Mouse (Mus musculus) left cerebral cortex, postnatal 25 days (tissue): ENCODE measurements at regions not wholly inside any gene's neighbourhood (a gene's known extent, or its start where the extent isn't known, plus 50 kb on each side); places are given as distances from the start of the nearest gene placed in this dataset.

Experiments
- DNase-seq, 2 experiments: peaks; one replicate each; pipeline ENCODE4 v3.0.0; 2022; ENCODE audit warnings: low spot score in 2 of 2, mixed read lengths in 1 of 2
- intact Hi-C: fragments of 180-260 bp; cut with DNase I; formaldehyde crosslinking; loops from one replicate; pipeline ENCODE4 v1.15.1; 2025

DNA sequence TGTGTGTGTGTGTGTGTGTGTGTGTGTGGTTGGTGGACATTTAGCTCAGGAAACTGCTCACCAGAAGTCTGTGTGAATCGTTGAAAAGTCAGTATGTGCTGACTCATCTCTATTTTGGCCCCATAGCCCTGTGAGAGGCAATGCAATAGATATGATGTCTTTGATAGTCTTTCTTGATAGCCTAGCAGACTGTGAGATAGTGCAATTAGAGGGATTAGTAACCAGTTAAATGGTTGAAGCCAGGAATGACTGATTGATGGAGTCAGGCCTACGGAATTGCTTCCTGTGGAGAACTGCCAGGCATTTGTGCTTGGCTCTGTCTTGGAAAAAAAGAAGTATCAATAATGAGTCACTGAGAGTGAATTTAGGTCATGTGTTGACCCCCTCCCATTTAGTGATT, 256.2 kb downstream of the Kcnrg start:
- no peak for DNase-seq
- intact Hi-C loops = no loop called here

DNA sequence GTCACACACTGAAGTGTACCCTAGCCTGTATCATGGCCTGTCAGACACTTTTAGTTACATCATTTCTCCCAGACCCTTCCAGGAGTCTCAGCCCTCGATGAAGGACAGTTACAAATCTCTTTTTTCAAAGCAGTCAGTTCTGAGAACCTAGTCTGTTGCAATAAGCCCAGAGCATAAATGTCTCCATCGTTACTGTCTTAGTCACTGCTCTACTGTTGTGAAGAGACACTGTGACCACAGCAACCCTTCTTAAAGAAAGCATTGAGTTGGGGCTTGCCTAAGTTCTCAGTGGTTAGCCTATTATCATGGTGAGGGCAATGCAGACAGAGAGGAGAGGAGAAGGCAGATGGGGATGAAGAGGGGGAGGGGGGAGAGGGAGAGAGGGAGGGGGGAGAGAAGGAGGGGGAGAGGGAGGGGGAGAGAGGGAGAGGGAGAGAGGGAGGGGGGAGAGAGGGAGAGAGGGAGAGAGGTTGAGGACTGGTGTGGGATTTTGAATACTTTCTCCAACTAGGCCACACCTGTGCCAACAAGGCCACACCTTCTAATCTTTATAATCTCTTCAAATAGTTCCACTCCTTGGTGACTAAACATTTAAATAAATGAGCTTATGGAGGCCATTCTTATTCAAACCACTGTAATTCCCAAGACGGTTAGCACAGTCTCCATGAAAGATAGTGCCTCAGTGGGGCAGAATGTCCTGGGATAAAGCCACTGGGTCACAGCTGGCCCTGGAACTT, 259.4 kb downstream of the Kcnrg start:
- intact Hi-C loops = no loop called here
- DNase-seq = no peak

DNA sequence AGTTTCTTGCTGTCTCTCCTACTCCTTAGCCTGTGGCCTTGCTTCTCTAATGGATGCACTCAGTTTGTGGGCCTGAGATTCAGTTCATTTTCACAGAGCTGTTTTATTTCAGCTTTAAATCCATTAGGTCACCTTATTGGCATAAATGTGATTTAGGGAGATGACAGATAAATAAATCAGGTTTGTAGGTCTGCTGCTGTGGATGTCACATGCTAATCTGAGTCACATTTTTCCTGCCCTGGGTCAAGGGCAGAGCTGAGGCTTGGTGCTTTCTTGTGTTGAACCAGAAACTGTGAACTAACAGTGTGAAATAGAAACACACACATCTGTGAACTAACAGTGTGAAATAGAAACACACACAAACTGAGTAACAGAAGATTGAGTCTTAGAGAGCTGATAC, 266.9 kb downstream of the Kcnrg start:
- DNase-seq = no peak
- intact Hi-C loops = no loop called here

DNA sequence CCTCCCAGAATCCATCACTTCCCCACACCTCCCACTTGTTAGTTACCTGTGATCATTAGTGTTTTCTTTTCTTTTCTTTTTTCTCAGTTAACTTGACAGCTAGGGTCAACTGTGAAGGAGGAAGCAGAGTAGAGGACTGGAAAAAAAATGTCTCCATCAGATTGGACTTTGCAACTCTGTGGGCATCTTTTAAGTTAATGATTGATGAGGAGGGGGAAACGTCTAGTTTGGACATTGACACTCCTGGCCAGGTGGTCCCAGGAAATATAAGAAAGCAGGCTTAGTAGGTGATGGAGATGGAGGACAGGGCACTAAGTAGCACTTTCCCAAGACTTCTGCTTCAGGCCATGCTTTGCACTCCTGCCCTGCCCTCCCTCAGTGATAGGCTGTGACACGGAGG, 272.2 kb downstream of the Kcnrg start:
- intact Hi-C loops = no loop called here
- DNase-seq = no peak

DNA sequence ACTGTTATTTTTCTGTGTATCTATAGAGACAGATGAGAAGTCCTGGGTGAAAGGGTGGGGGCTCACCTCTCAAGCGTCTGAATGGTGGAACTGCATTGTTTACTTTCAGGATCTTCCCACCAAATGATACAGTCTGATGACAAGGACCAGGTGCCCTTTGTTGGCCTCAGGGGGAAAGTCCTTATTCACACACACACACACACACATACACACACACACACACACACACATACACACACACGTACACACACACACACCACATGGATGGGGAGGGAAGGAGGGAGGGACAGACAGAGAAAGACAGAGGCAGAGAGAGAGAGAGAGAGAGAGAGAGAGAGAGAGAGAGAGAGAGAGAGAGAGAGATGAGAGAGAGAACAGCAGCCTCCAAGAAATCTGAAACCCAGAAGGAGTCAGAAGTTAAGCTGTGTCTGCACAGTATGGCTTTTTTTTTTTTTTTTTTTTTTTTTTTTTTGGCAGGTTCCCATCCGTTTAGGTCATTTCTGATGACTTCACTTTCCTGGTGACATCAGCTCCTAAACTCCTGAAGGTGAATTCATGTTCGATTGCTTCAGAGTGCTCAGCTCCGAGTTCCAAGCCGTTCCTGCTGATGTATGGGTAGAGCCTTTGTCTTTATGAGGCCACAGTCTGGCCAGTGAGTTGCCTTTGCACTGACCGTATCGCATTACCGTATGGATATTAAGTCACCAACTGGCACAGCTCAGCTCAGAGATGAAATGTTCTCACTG, 273.4 kb downstream of the Kcnrg start:
- intact Hi-C loops = no loop called here
- no peak for DNase-seq

DNA sequence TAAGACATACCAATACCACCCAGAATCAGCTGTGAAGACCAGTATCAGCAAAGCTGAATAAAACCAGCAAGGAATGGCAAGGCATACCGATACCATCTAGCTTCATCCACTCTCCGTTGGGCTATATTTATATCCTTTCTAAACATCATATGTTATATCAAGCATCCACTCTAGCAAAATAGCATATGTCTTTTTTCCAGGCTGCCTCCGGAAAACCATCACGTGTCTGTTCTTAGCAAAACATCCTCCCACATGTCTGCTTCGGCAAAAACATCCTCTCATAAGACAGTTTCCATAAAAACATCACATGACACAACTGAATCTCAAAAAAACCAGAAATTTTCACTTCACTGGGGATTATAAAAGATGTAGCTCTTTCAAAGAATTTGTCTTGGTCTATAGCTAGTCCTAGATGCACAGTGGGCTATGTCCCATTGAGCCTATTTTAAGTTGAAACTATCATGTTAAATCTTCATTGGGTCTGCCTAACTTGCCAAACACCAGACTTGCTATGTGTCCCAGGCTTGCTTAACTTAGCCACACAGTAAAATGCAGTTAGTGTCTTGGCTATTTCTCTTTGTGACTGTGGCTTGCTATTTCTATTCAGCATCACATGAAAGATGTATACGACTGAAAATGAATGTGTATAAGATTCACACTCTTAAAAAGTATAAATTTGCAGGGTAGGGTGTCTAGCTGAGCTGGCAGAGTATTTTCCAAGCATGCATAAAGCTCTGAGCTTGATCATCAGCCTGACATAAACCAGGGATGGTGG, 278.2 kb downstream of the Kcnrg start:
- peak in 1 of 2 experiments; percentile 63 for DNase-seq
- intact Hi-C loops = no loop called here

DNA sequence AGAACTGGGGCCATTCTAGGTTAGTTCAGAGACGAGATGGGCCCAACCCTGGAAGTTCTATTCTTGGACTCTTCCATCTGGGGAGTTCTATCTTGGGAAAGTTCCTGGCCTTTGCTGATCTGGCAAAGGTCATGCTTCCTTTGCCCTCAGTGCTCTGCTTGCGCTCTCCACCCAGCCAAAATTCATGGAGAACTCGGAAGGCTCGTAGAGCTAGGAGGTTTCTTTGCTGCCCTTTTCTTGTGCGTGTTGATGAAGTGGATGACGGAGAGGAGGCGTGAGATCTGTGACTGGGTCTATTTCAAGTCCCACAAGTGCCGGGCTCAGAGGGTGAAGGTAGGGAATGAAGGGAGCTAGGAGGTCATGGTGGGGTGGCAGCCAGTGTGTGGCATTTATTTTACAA, 282.4 kb downstream of the Kcnrg start:
- intact Hi-C loops = no loop called here
- DNase-seq = no peak

DNA sequence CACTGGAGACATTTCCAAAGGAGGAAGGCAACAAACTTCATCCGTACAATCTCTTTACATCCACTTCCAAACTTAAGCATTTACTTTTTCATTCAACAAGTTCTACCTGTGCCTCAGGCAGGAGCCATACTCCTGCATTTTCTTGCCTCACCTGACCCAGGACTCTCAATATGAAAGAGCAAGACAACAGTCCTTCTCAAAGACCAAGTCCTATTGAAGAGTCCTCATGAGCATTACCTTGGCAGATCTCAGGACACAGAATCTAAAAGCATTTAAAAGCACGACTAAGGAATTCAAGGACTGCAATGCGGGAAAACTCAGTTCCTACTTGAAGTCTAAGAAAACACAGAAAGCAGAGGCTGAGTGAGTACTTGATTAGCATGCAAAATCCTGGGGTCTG, 286.5 kb downstream of the Kcnrg start:
- no peak for DNase-seq

DNA sequence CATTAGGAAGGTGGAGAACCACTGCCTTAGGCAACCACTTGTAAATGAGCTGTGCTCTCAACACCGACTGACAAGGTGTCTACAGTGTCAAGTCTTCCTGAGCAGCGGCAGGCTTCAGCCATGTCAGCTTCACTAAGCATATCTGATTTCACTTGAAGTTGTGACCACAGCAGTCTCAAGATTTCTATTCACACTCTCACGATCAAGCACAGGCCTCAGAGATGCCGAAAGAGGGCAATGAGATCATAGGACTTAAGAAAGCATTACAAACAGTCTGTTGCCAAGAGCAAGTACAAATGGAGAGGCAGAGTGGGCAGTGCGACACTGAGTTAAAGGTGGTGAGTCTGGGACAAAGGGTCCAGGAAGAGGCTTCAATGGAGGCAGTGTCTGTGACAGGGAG, 289.6 kb downstream of the Kcnrg start:
- intact Hi-C loops = no loop called here
- no peak for DNase-seq

More for the DNA sequence above, 286.5 kb downstream of the Kcnrg start:
- intact Hi-C loops = no loop called here

DNA sequence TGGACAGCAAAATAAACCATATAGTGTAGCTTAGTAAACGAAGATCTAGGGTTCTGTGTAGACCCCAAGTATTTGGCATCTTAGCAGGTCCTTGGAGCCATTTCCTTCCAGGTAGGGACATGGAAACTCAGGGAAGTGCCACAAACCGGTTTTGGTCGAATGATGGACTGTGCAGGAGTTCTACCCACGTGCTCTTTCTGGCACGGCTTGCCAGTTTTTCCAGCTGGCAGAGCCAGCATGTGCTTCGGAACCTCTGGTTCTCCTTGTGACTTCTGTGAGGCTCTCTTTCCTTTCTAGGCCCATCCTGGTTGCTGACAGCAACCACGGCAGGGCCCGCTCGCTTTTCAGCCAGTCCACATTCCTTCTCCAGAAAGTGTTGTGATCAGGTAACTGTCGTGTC, 291.4 kb downstream of the Kcnrg start:
- intact Hi-C loops = no loop called here
- no peak for DNase-seq

DNA sequence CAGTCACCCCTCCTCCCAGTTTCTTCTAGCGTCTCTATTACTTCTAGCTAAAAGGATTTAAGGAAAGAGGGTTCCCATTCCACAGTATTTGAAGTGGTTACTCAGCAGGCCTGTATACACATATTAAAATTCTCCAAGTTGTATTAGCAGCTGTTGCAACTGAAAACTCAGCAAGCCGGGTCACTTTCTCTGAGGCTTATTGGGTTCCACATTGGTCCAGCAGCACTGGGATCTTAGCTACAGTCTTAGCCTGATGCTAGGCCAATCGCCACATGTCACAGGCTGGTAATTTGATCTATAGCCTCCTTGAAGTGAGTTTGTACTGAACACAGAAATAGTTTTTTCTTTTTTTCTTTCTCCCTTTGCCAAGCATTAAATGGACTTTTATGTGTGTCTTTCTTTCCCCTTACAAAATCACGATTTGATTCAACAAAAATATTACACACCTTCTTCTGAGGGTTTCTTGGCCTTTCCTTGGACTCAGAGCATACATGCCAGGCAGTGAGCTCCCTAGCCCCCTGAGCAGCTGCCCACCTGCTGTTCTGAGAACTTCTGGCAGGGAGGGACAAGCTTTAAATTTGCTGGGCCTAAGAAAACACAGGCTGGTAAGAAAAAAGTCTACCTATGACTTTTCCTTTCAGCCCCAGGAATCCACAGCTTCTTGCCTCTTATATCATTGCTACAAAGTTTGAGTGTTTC, 297.3 kb downstream of the Kcnrg start:
- intact Hi-C loops = no loop called here
- no peak for DNase-seq

DNA sequence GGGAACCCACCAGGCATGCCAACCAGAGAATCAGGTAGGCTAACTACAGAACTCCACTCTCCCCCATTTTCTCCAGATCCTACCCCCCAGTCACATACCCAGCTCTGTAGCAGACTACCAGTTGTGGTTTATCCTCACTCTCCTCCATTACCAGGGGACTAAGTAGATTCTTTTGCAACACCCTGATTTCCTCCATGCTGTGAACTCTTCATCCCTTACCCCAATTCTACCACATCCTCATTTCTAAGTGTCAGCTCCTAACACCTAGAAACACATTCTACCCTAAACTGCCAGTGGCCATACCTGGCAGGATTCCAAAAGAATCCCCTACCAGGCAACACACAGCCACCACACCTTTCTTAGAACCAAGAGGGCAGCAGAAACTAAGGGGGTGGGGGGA, 310.9 kb downstream of the Kcnrg start:
- intact Hi-C loops = no loop called here
- no peak for DNase-seq

DNA sequence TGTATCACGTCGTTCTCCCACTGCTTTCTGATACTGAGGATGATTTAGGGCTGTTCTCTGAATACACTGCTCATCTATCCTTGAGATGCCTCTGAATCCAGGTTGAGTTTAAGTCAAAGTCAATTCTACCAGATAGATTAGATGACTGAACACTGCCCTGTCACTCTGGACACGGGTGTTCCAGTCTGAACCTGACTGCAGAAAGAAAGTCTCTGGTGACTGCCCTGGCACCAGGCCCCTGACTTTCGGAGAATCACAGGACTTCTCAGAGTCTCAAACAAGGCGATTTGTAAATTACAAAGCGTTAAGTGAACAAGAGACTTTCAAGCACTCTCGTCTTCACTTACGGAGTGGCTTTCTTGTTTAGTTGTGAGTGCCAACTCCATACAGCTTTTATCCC, 324.6 kb downstream of the Kcnrg start:
- DNase-seq = no peak
- intact Hi-C loops = no loop called here

DNA sequence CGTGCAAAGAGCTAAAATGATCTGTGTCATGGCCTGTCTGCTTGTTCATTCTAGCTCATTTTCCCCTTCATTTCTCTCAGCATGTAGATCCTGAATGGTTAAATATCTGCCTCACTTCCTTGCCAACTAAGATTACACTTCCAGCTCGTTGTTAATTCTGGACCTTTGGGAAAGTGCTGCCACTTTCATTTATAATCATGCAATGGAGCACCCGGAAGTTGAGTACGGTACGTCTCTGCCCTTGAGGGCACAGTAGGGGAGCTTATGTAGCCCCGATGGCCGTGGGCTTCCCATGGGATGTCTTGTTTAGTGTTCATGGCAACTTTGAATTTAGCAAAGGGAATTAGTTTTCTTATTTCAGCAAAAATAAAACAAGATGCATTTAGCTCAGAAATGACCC, 334.4 kb downstream of the Kcnrg start:
- intact Hi-C loops = no loop called here
- DNase-seq = no peak

DNA sequence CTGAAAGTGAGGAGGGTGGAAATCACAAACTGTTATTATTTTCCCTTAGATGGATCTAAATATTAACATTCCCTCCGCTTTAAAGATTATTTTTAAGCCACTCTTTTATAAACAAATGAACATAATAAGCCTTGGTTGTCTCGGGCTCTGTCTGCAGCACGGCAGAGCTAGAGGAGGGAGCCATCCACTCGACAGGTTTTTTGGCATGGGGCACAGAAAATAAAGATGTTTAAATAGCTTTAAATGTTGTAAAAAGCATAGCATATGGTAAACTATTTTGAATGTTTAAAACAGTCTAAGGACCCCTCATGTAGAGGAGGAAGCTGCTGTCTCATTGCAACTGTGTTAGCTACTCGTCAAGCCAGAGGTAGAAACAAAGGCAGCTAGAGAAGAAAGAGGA, 338.4 kb downstream of the Kcnrg start:
- intact Hi-C loops = no loop called here
- DNase-seq = peak in 1 of 2 experiments; percentile 44

DNA sequence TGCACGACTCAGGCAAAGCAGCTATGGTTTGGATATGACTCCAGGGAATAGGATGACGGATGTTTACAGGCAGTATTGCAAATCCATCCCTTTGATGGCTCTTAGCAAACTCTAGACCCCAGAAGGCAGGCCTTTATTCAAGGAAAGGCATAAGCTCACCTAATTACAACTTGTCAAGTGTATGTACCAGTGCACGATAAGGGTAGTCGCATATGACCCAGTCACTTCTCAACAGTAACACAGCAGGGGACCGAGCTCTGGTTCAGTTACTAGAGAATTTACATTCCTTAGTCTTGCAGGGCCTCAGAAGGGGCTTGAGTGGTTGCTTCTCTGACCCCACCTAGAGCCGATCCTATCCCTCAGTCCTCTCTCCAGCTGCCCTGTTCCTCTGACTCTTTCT, 342.2 kb downstream of the Kcnrg start:
- DNase-seq = no peak
- intact Hi-C loops = no loop called here

DNA sequence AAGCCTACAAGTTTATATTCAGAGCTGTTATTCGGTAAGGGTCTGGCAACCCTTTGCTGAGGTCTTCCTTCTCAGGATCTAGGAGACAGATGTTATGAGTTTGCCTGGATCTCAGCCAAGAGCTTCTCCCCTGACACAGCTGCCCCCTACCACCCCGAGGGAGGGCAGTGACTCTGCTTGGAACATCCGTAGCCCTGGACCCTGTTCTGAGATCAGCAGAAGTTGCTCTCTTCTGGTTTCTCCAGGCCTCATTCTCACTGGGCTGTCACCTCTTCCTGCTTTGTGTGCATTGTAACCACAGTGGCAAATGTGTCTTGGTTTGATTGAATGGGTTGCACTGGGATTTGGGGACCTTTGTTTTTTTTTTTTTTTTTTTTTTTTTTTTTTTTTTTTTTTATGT, 342.4 kb upstream of the Rnaseh2b start:
- intact Hi-C loops = no loop called here

DNA sequence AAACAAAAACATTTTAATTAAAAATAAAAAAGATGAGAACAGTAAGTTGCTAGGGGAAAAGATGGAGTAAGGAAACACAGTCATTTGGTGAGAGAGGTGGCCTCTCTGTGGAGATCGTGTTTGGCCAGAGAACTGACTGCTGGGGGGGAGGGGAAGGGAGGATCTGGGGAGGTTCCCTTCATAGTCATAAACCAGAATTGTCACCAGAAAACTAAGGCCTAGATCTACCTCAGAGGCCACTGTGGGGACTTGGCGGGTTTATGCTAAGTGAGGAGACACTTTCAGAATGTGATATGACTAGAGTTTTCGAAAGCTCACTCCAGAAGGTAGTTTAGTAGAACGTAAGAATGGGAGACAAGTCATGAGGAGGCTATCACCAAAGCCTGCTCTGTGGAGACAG, 339.4 kb upstream of the Rnaseh2b start:
- DNase-seq = no peak
- intact Hi-C loops = no loop called here

More for the DNA sequence above, 342.4 kb upstream of the Rnaseh2b start:
- DNase-seq = no peak

DNA sequence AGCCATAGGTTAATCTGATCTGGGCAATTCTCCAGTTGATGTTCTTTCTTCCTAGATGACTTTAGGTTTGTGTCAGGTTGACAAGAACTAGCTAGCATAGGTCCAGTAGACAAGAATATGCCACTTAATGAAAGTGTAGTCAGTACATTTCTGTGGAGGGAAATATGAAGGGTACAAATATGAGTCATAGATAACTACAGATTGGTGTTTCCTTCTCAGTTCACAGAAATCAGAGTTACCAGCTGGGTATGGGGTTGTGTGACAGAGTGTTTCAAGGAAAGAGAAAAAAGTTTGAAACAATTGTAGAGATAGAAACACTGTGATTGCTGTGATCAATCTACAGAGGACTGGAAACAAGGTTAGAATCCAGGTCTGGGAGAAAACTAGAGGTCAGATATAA, 337.0 kb upstream of the Rnaseh2b start:
- intact Hi-C loops = no loop called here
- no peak for DNase-seq
